Mouse (Mus musculus) MEL (cell line): Measurements from ENCODE around the gene Kptn. TPM values are rescaled to one million over a fixed set of nuclear protein-coding genes. Genes with fewer than 3 reads are reported as not detected.

ENCODE experiments used
- DNase-seq: peaks from one replicate; pipeline ENCODE4 v3.0.0; 2011; ENCODE audit warnings: low read depth, low spot score
- H3K27ac ChIP-seq: 2 replicates; pipeline ENCODE4 v1.5.1; 2012; ENCODE audit warnings: low read depth, mild to moderate bottlenecking, control low read depth, low read length, moderate library complexity; ENCODE audit not compliant: control insufficient read depth
- H3K27me3 ChIP-seq, 2 experiments: fragments of 150-350 bp in 1 of 2; sonication (generic) in 1 of 2; 2 replicates each; pipeline ENCODE4 v1.6.1; 2012; ENCODE audit warnings: low read length in 2 of 2, mild to moderate bottlenecking in 2 of 2, improper control_type of control experiment in 1 of 2, moderate library complexity in 1 of 2; ENCODE audit not compliant: insufficient read depth in 2 of 2, control insufficient read depth in 1 of 2
- H3K36me3 ChIP-seq, 2 experiments: 2 replicates each; pipeline ENCODE4 v1.6.1; 2012 to 2014; ENCODE audit warnings: low read length in 2 of 2, improper control_type of control experiment in 1 of 2, inconsistent platforms in 1 of 2, mild to moderate bottlenecking in 1 of 2; ENCODE audit not compliant: insufficient read depth in 2 of 2, control insufficient read depth in 1 of 2
- H3K4me1 ChIP-seq, 2 experiments: fragments of 150-350 bp in 1 of 2; sonication (generic) in 1 of 2; 2 replicates each; pipeline ENCODE4 v1.6.1; 2012; ENCODE audit warnings: low read length in 2 of 2, improper control_type of control experiment in 1 of 2, mild to moderate bottlenecking in 1 of 2; ENCODE audit not compliant: insufficient read depth in 2 of 2, control insufficient read depth in 1 of 2
- H3K4me3 ChIP-seq, 2 experiments: fragments of 150-350 bp in 1 of 2; sonication (generic) in 1 of 2; 2 replicates each; pipeline ENCODE4 v1.5.1; 2012; ENCODE audit warnings: low read depth in 2 of 2, low read length in 2 of 2, mild to moderate bottlenecking in 2 of 2, moderate library complexity in 2 of 2, control low read depth in 1 of 2, improper control_type of control experiment in 1 of 2; ENCODE audit not compliant: control insufficient read depth in 1 of 2, insufficient read depth in 1 of 2
- H3K79me2 ChIP-seq: 2 replicates; pipeline ENCODE4 v1.6.1; 2012; ENCODE audit warnings: mild to moderate bottlenecking, low read length, moderate library complexity; ENCODE audit not compliant: control insufficient read depth, poor library complexity, insufficient read depth
- H3K9ac ChIP-seq: 2 replicates; pipeline ENCODE4 v1.6.1; 2012; ENCODE audit warnings: low read depth, mild to moderate bottlenecking, control low read depth, low read length, moderate library complexity; ENCODE audit not compliant: control insufficient read depth, poor library complexity, severe bottlenecking
- H3K9me3 ChIP-seq: fragments of 150-350 bp; sonication (generic); replicated peaks from 2 replicates; pipeline ENCODE4 v1.6.1; 2012; ENCODE audit warnings: mild to moderate bottlenecking, low read length, improper control_type of control experiment, moderate library complexity; ENCODE audit not compliant: insufficient read depth
- BHLHE40 ChIP-seq: IDR thresholded peaks from 2 replicates; pipeline ENCODE4 v1.6.1; 2012; ENCODE audit warnings: low read depth, mild to moderate bottlenecking, inconsistent platforms, low read length, improper control_type of control experiment, borderline replicate concordance
- CHD2 ChIP-seq: IDR thresholded peaks from 2 replicates; pipeline ENCODE4 v1.6.1; 2011; ENCODE audit warnings: low read length, improper control_type of control experiment
- E2F4 ChIP-seq: IDR thresholded peaks from 2 replicates; pipeline ENCODE4 v1.6.1; 2011; ENCODE audit warnings: low read depth, low read length, improper control_type of control experiment, borderline replicate concordance
- ELF1 ChIP-seq: IDR thresholded peaks from 2 replicates; pipeline ENCODE4 v1.6.1; 2014; ENCODE audit warnings: low read depth, mild to moderate bottlenecking, inconsistent platforms, low read length, improper control_type of control experiment, moderate library complexity
- EP300 ChIP-seq, 2 experiments: IDR thresholded peaks; 2 replicates each; pipeline ENCODE4 v1.6.1; 2011; ENCODE audit warnings: improper control_type of control experiment in 2 of 2, low read length in 2 of 2, low read depth in 1 of 2, mild to moderate bottlenecking in 1 of 2
- ETS1 ChIP-seq: IDR thresholded peaks from 2 replicates; pipeline ENCODE4 v1.6.1; 2012; ENCODE audit warnings: low read depth, mild to moderate bottlenecking, inconsistent platforms, low read length, improper control_type of control experiment, moderate library complexity
- GATA1 ChIP-seq: IDR thresholded peaks from 2 replicates; pipeline ENCODE4 v1.6.1; 2011; ENCODE audit warnings: low read depth, low read length, improper control_type of control experiment
- HCFC1 ChIP-seq: IDR thresholded peaks from 2 replicates; pipeline ENCODE4 v1.6.1; 2012; ENCODE audit warnings: low read depth, mild to moderate bottlenecking, inconsistent platforms, low read length, improper control_type of control experiment, moderate library complexity
- KAT2A ChIP-seq: conservative IDR thresholded peaks from 2 replicates; pipeline ENCODE4 v1.6.1; 2012; ENCODE audit warnings: low read depth, low read length, improper control_type of control experiment, inconsistent platforms
- MAFK ChIP-seq: IDR thresholded peaks from 2 replicates; pipeline ENCODE4 v1.6.1; 2011; ENCODE audit warnings: low read depth, mild to moderate bottlenecking, low read length, improper control_type of control experiment, borderline replicate concordance
- MAX ChIP-seq: IDR thresholded peaks from 2 replicates; pipeline ENCODE4 v1.6.1; 2011; ENCODE audit warnings: low read length, improper control_type of control experiment
- MAZ ChIP-seq: IDR thresholded peaks from 2 replicates; pipeline ENCODE4 v1.6.1; 2012; ENCODE audit warnings: low read depth, mild to moderate bottlenecking, inconsistent platforms, low read length, improper control_type of control experiment
- MXI1 ChIP-seq: IDR thresholded peaks from 2 replicates; pipeline ENCODE4 v1.6.1; 2011; ENCODE audit warnings: mild to moderate bottlenecking, low read depth, low read length, improper control_type of control experiment
- MYB ChIP-seq: IDR thresholded peaks from 2 replicates; pipeline ENCODE4 v1.6.1; 2011; ENCODE audit warnings: mild to moderate bottlenecking, low read depth, low read length, improper control_type of control experiment
- MYC ChIP-seq: IDR thresholded peaks from 2 replicates; pipeline ENCODE4 v1.6.1; 2011; ENCODE audit warnings: low read depth, mild to moderate bottlenecking, low read length, improper control_type of control experiment, moderate library complexity
- NRF1 ChIP-seq: IDR thresholded peaks from 2 replicates; pipeline ENCODE4 v1.6.1; 2014; ENCODE audit warnings: low read depth, mild to moderate bottlenecking, inconsistent platforms, low read length, improper control_type of control experiment, moderate library complexity; ENCODE audit not compliant: poor library complexity, insufficient read depth, severe bottlenecking
- POLR2AphosphoS2 ChIP-seq: IDR thresholded peaks from 2 replicates; pipeline ENCODE4 v1.6.1; 2011; ENCODE audit warnings: low read length, improper control_type of control experiment
- TAL1 ChIP-seq: IDR thresholded peaks from 2 replicates; pipeline ENCODE4 v1.6.1; 2012; ENCODE audit warnings: mild to moderate bottlenecking, inconsistent platforms, low read length, moderate library complexity, mixed read lengths
- TBP ChIP-seq: IDR thresholded peaks from 2 replicates; pipeline ENCODE4 v1.8.0; 2011; ENCODE audit warnings: low read depth, low read length, improper control_type of control experiment
- TCF12 ChIP-seq: IDR thresholded peaks from 2 replicates; pipeline ENCODE4 v1.6.1; 2014; ENCODE audit warnings: low read depth, mild to moderate bottlenecking, inconsistent platforms, low read length, improper control_type of control experiment, moderate library complexity
- ZMIZ1 ChIP-seq: IDR thresholded peaks from 2 replicates; pipeline ENCODE4 v1.6.1; 2012; ENCODE audit warnings: low read depth, mild to moderate bottlenecking, inconsistent platforms, low read length, improper control_type of control experiment, moderate library complexity
- ZNF384 ChIP-seq: IDR thresholded peaks from 2 replicates; pipeline ENCODE4 v1.6.1; 2012; ENCODE audit warnings: low read depth, mild to moderate bottlenecking, inconsistent platforms, low read length, improper control_type of control experiment
- polyA plus RNA-seq, 2 experiments: library from polyadenylated mRNA; stranded (reverse) in 1 of 2; unstranded in 1 of 2; fragments of >175 nt in 1 of 2; fragments of >200 nt in 1 of 2; gene quantifications; 2 replicates each; pipeline versions ENCODE4 v1.2.1 to v1.2.4; 2012; ENCODE audit warnings: low replicate concordance in 2 of 2, low read depth in 1 of 2; ENCODE audit not compliant: insufficient read length in 2 of 2, insufficient read depth in 1 of 2, missing spikeins in 1 of 2
- total RNA-seq: library from RNA; depleted of rRNA; stranded (reverse); fragments of 300-350 nt; gene quantifications from 2 replicates; pipeline ENCODE4 v1.2.3, GENCODE M21; 2012

Kptn gene
- total and polyA plus RNA-seq, 3 experiments: 17.8 to 19.6 TPM; not detected in 1

DNA sequence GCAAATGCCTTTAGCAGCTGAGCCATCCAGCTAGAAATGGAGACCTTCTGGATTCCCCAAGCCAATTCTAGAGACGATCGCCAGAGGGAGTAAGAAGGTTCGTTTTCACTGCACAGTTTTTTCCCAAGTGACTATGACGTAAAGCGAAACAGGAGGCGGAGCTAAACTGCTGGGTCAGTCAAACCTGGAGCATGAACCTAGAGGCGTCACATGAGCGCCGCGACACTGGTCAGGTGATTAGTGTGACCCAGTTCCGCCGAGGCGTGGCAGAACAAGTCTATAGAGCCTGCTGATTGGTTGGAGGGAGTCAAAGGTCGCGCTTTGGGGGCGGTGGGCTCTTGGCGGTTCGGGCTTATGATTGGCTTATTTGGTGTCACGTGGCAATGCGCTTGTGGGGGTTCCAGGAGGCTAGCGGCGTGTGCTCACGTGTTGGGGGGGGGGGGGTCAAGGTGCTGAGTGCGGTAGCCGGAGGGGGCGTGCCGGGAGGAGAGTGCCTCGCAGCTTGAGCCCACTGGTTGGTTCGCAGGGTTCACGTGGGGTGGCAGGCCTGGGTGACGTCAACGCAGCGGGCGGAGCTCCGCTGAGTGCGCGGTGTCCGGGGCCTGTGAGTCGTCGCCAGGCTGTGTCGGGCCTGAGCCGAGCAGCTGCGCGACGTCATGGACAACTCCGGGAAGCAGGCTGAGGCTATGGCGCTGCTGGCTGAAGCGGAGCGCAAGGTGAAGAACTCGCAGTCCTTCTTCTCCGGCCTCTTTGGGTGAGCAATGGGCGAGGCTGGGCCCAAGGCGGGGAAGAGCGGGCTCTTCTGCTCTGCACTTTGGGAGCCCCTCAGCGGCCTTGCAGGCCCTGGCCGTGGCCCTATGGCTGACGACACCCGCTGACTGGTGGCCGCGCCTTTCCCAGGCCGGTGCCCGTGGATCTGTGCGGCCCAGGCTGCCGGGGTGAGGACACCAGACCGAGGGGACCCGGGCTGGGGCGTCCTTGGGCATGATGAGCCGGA, 21.4 kb upstream of the Kptn start, which contains the start of gene Napa (continued):
- TF ChIP-seq HCFC1: peak; percentile 93
- TF ChIP-seq NRF1: no peak; the same call in 1 of the 2 replicates
- 0 out of 4 replicates have a peak, but pooled peaks of 1 of the 2 experiments have one; percentile 7 for TF ChIP-seq EP300 (IDR thresholded peaks at IDR 0.05; ENCODE audit: low read depth in 1 of 2, low read length in 2 of 2)
- peak; percentile 98 for TF ChIP-seq BHLHE40
- TF ChIP-seq MYB: no peak
- TF ChIP-seq MXI1: no peak; the same call in none of the 2 replicates
- peak; percentile 61; the same call in 1 of the 2 replicates for TF ChIP-seq ZMIZ1
- peak; percentile 79 for TF ChIP-seq CHD2
- no peak for TF ChIP-seq TAL1
- no peak for TF ChIP-seq GATA1
- TF ChIP-seq MAX: peak; percentile 95
- peak; percentile 60; the same call in 1 of the 2 replicates for TF ChIP-seq TBP
- TF ChIP-seq ELF1: peak; percentile 96
- no peak; the same call in 1 of the 2 replicates for TF ChIP-seq MYC
- TF ChIP-seq E2F4: no peak
- peak; percentile 79 for TF ChIP-seq ZNF384
- TF ChIP-seq KAT2A: peak; percentile 84
- peak; percentile 98 for TF ChIP-seq MAZ
- TF ChIP-seq, all 39 proteins: peak for 24

DNA sequence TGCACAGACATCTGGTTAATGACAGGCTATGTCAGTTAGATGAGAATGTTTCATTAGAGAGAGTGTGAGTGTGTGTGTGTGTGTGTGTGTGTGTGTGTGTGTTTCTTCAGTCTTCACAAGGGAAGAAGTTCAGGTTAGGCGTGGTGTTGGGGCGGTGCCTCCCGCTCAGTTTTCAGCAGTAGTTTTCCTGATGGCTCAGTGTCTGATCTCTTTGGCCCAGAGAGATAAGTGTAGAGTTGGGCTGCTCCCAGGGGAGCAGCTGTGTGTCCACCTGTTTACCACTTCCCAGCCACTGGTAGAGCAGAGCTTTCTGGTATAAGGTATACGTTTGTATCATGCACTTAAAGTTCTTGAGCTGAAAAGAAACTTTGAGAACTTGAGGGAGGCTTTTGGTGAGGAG, 19.8 kb upstream of the Kptn start:
- TF ChIP-seq POLR2AphosphoS2 (no peak), ETS1 (peak; percentile 40; the same call in 1 of the 2 replicates), MAFK (no peak), TCF12 (0 out of 2 replicates have a peak, but pooled peaks have one; percentile 3)
- Histone ChIP-seq H3K9me3 (no peaks in the 10 kb centered on the region), H3K9ac (peak overlapping the region; percentile 84), H3K4me3 (peak overlapping the region; percentile 87 to 93), H3K4me1 (peaks cover 0 to 15% of the 10 kb centered on the region in 2 experiments; a peak in 1 of 4 replicates), H3K36me3 (peaks cover 0 to 12% of the 10 kb centered on the region in 2 experiments; a peak in 2 of 4 replicates), H3K27me3 (no peaks in the 10 kb centered on the region), H3K79me2 (peaks cover 42% of the 10 kb centered on the region), H3K27ac (no peak overlapping the region)
- DNase-seq: peak; percentile 51
